Mouse (Mus musculus): ENCODE measurements around the gene Enpp3.

GRCm38 (mm10) chr10:24769496-24769895, 73.1 kb downstream of the Enpp3 start:
- TF ChIP-seq CTCF (IDR thresholded peaks at IDR 0.05; ENCODE audit: extremely low read depth, insufficient read depth, low read length) (no peak), POLR2A (IDR thresholded peaks at IDR 0.05; ENCODE audit: extremely low read depth, insufficient read depth, low read length) (no peak)

Data from cortical plate, adult 2 months (tissue).